Mouse (Mus musculus) embryonic fibroblast, embryonic 13.5 days (primary cell): ENCODE data around the gene Ptov1.

Experiments used
- CTCF ChIP-seq: IDR thresholded peaks from 2 replicates; pipeline ENCODE4 v1.5.1; 2011; ENCODE audit warnings: mild to moderate bottlenecking, control low read depth, low read length, moderate library complexity, borderline replicate concordance; ENCODE audit not compliant: insufficient read depth
- POLR2A ChIP-seq: IDR thresholded peaks from 2 replicates; pipeline ENCODE4 v1.6.1; 2011; ENCODE audit warnings: low read depth, mild to moderate bottlenecking, control low read depth, low read length, moderate library complexity

- TF ChIP-seq CTCF (no peak), POLR2A (no peak)
Measured at GRCm38 (mm10) chr7:44820525-44820924, 49.1 kb downstream of the Ptov1 start.
